Mouse (Mus musculus): ENCODE measurements around the gene Herpud1. TPM values are rescaled to one million over a fixed set of nuclear protein-coding genes. Genes with fewer than 3 reads are reported as not detected.

Gene Herpud1
- total and polyA plus RNA-seq, 3 experiments: 216 to 349 (median 272) TPM

GRCm38 (mm10) chr8:94343778-94344320, 42.4 kb upstream of the Herpud1 start:
- TF ChIP-seq EP300 (IDR thresholded peaks at IDR 0.05; ENCODE audit: insufficient read depth, low read depth, low read length) (no peak), CTCF (IDR thresholded peaks at IDR 0.05) (no peak)
- H3K4me3 ChIP-seq: no peak overlapping the region
- H3K9ac ChIP-seq (ENCODE audit: low read depth, low read length): no peak overlapping the region
- H3K27me3 ChIP-seq (ENCODE audit: control insufficient read depth, insufficient read depth, low read length): no peaks in the 10 kb centered on the region
- H3K36me3 ChIP-seq (ENCODE audit: control insufficient read depth, insufficient read depth, low read length): no peaks in the 10 kb centered on the region
- WGBS: 86% methylated on average over 11 of the region's 11 CpGs
- no peaks in the 10 kb centered on the region for H3K79me2 ChIP-seq (replicated peaks; ENCODE audit: control insufficient read depth, insufficient read depth, low read length)
- H3K4me1 ChIP-seq (ENCODE audit: control insufficient read depth, insufficient read depth, low read length): peaks cover 4% of the 10 kb centered on the region
- H3K27ac ChIP-seq: peak overlapping the region; percentile 50; the same call in 1 of the 2 replicates
- intact Hi-C loops (cut with DNase I): loop anchor here (1.0 kb wide), 1 partner anchor 53 kb away; no protein-coding TSS in a partner anchor
- DNase-seq: no peak

DNA sequence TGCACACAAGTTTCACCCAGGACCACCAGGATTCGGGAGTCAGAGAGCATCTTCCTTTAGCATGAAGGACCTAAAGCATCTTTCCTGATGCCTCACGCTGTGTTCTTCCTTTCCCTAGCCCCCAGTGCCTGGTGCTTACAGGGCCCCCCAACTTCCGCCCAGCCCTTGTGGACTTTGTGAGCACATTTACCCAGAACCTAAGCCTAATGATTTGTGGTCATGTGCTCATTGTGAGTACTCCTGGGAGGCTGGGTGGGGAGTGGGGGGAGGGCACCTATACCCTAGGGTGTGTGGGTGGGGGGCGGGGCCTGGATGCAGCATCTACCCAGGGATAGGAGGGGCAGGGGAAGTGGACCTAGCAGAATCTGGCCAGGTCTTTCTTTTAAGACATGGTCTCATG, 40.6 kb upstream of the Herpud1 start:
- Histone ChIP-seq H3K4me3 (no peak overlapping the region), H3K36me3 (ENCODE audit: control insufficient read depth, insufficient read depth, low read length) (no peaks in the 10 kb centered on the region), H3K79me2 (replicated peaks; ENCODE audit: control insufficient read depth, insufficient read depth, low read length) (no peaks in the 10 kb centered on the region), H3K9ac (ENCODE audit: low read depth, low read length) (no peak overlapping the region), H3K27me3 (ENCODE audit: control insufficient read depth, insufficient read depth, low read length) (no peaks in the 10 kb centered on the region), H3K4me1 (ENCODE audit: control insufficient read depth, insufficient read depth, low read length) (peaks cover 4% of the 10 kb centered on the region), H3K27ac (no peak overlapping the region)
- intact Hi-C loops (cut with DNase I): no loop called here
- DNase-seq: no peak
- WGBS: 91% methylated on average over 4 of the region's 4 CpGs
- no peak for TF ChIP-seq EP300 (IDR thresholded peaks at IDR 0.05; ENCODE audit: insufficient read depth, low read depth, low read length)
- no peak for TF ChIP-seq CTCF (IDR thresholded peaks at IDR 0.05)
- no peak for TF ChIP-seq POLR2A (IDR thresholded peaks at IDR 0.05; ENCODE audit: insufficient read depth, low read depth, low read length)

GRCm38 (mm10) chr8:94346264-94346663, 40.0 kb upstream of the Herpud1 start:
- H3K4me3 ChIP-seq: no peak overlapping the region
- TF ChIP-seq POLR2A (IDR thresholded peaks at IDR 0.05; ENCODE audit: insufficient read depth, low read depth, low read length) (no peak), EP300 (IDR thresholded peaks at IDR 0.05; ENCODE audit: insufficient read depth, low read depth, low read length) (no peak)
- H3K4me1 ChIP-seq (ENCODE audit: control insufficient read depth, insufficient read depth, low read length): peaks cover 4% of the 10 kb centered on the region
- H3K27me3 ChIP-seq (ENCODE audit: control insufficient read depth, insufficient read depth, low read length): no peaks in the 10 kb centered on the region
- 86% methylated on average over 13 of the region's 13 CpGs for WGBS
- H3K36me3 ChIP-seq (ENCODE audit: control insufficient read depth, insufficient read depth, low read length): no peaks in the 10 kb centered on the region
- H3K9ac ChIP-seq (ENCODE audit: low read depth, low read length): no peak overlapping the region
- no peak overlapping the region for H3K27ac ChIP-seq
- DNase-seq: no peak
- H3K79me2 ChIP-seq (replicated peaks; ENCODE audit: control insufficient read depth, insufficient read depth, low read length): no peaks in the 10 kb centered on the region
- intact Hi-C loops (cut with DNase I): no loop called here

DNA sequence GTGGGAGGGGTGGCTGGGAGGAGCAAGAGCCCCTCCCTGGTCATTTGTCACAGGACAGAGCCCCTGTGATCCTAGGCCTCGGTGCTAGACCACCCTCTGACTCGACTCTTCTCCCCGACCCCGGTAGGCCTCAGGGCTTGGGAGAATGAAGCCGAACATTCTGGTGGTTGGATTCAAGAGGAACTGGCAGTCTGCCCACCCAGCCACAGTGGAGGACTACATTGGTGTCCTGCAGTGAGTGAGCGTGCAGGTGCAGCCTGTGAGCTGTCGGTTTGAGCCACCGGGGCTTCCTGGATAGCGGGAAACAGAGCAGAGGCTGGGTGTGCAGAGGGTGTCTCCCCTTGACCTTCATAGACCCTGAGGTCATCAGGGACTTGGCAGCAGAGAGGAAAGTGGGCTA, 37.8 kb upstream of the Herpud1 start:
- no peak for DNase-seq
- Histone ChIP-seq H3K79me2 (replicated peaks; ENCODE audit: control insufficient read depth, insufficient read depth, low read length) (no peaks in the 10 kb centered on the region), H3K27me3 (ENCODE audit: control insufficient read depth, insufficient read depth, low read length) (no peaks in the 10 kb centered on the region), H3K4me3 (no peak overlapping the region), H3K4me1 (ENCODE audit: control insufficient read depth, insufficient read depth, low read length) (peaks cover 3% of the 10 kb centered on the region), H3K27ac (no peak overlapping the region), H3K9ac (ENCODE audit: low read depth, low read length) (no peak overlapping the region), H3K36me3 (ENCODE audit: control insufficient read depth, insufficient read depth, low read length) (no peaks in the 10 kb centered on the region)
- 66% methylated on average over 9 of the region's 9 CpGs for WGBS
- intact Hi-C loops (cut with DNase I): no loop called here
- TF ChIP-seq EP300 (IDR thresholded peaks at IDR 0.05; ENCODE audit: insufficient read depth, low read depth, low read length) (no peak), POLR2A (IDR thresholded peaks at IDR 0.05; ENCODE audit: insufficient read depth, low read depth, low read length) (no peak), CTCF (IDR thresholded peaks at IDR 0.05) (no peak)

GRCm38 (mm10) chr8:94354069-94354531, 32.1 kb upstream of the Herpud1 start:
- peaks cover 16% of the 10 kb centered on the region for H3K4me1 ChIP-seq (ENCODE audit: control insufficient read depth, insufficient read depth, low read length)
- 47% methylated on average over 7 of the region's 7 CpGs for WGBS
- no peaks in the 10 kb centered on the region for H3K36me3 ChIP-seq (ENCODE audit: control insufficient read depth, insufficient read depth, low read length)
- 0 out of 2 replicates have a peak overlapping the region, but pooled peaks have one; percentile 14 for H3K9ac ChIP-seq (ENCODE audit: low read depth, low read length)
- H3K27ac ChIP-seq: peak overlapping the region; percentile 86
- intact Hi-C loops (cut with DNase I): no loop called here
- H3K4me3 ChIP-seq: no peak overlapping the region
- TF ChIP-seq CTCF (IDR thresholded peaks at IDR 0.05) (no peak), EP300 (IDR thresholded peaks at IDR 0.05; ENCODE audit: insufficient read depth, low read depth, low read length) (0 out of 2 replicates have a peak, but pooled peaks have one; percentile 17)
- H3K79me2 ChIP-seq (replicated peaks; ENCODE audit: control insufficient read depth, insufficient read depth, low read length): no peaks in the 10 kb centered on the region
- H3K27me3 ChIP-seq (ENCODE audit: control insufficient read depth, insufficient read depth, low read length): no peaks in the 10 kb centered on the region
- no peak for DNase-seq

DNA sequence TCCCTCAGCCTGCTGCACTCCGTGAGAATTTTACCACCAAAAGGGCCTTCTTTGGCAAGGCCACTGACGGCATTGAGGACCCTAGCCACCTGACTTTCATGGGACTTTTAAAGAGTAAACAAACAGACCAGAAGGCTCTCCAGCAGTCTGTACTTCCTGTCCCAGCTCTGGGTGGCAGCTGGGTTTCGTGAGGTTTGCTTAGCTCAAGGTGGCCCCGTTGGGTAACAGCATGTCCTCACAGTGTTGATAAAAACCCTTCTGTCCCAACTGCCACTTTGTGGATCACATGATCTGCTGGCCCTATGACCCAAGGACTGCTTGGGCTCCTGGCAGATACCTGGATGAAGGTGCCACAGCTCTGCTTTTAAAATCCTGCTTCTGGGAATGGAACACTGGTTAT, 31.7 kb upstream of the Herpud1 start:
- H3K4me3 ChIP-seq: no peak overlapping the region
- H3K4me1 ChIP-seq (ENCODE audit: control insufficient read depth, insufficient read depth, low read length): peaks cover 16% of the 10 kb centered on the region
- H3K9ac ChIP-seq (ENCODE audit: low read depth, low read length): 0 out of 2 replicates have a peak overlapping the region, but pooled peaks have one; percentile 14
- no peaks in the 10 kb centered on the region for H3K27me3 ChIP-seq (ENCODE audit: control insufficient read depth, insufficient read depth, low read length)
- WGBS: 33% methylated on average over 4 of the region's 4 CpGs
- H3K27ac ChIP-seq: peak overlapping the region; percentile 86
- TF ChIP-seq CTCF (IDR thresholded peaks at IDR 0.05): no peak
- TF ChIP-seq EP300 (IDR thresholded peaks at IDR 0.05; ENCODE audit: insufficient read depth, low read depth, low read length): peak; percentile 96
- no peaks in the 10 kb centered on the region for H3K36me3 ChIP-seq (ENCODE audit: control insufficient read depth, insufficient read depth, low read length)
- intact Hi-C loops (cut with DNase I): no loop called here
- DNase-seq: peak in 1 of 2 experiments; percentile 69
- H3K79me2 ChIP-seq (replicated peaks; ENCODE audit: control insufficient read depth, insufficient read depth, low read length): no peaks in the 10 kb centered on the region
